Mouse (Mus musculus): ENCODE data around the gene Mvd.

The Mvd gene

GRCm38 (mm10) chr8:122428163-122428562 lies 15.1 kb downstream of the Mvd start:
- no peak for DNase-seq (ENCODE audit: low read depth, low spot score)

DNA sequence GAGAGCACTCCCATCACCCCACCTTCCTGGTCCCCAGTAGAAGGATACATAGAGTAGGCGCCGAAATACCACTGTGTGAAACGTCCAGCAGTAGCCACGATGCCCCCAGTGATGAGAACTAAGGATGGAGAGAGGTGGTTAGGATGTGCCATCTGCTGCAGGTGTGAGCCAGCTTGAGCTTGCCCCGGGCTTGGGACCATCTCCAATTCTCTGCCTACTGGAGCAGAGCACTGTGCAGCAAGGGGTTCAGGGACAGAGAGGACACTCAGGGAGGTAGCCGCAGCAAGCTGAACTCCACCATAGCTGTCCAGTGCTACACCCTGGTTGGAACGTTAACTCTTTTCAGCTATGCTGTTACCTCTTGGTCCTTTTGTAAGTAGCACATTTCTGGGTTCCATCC lies 15.6 kb downstream of the Mvd start:
- DNase-seq (ENCODE audit: low read depth, low spot score) = no peak

GRCm38 (mm10) chr8:122426145-122426544 lies 17.1 kb downstream of the Mvd start:
- no peak for DNase-seq (ENCODE audit: low read depth, low spot score)

DNA sequence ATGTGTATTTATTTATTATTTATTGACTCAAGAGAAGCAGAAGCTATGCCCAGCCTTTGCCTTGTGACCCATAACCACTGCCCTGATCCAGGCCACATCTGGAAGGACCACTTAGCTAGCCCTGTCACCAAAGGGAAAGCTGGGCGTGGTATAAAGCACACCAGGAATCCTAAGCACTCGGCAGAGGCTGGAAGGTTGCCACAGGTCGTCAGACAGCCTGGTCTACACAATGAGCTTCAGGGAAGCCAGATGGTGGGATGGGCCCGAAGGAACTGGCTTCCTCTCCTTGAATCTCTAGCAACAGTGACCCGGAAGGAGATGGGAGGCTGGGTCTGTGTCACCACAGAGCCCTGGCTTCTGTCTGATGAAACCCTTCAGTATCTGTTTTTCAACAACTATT lies 19.6 kb downstream of the Mvd start:
- DNase-seq (ENCODE audit: low read depth, low spot score) = peak; percentile 77

- DNase-seq (ENCODE audit: low read depth, low spot score) = no peak
Observed at GRCm38 (mm10) chr8:122423217-122423616, 20.0 kb downstream of the Mvd start.

GRCm38 (mm10) chr8:122421376-122422070 lies 21.7 kb downstream of the Mvd start, which contains the start of gene Il17c:
Gene Il17c, plus strand, starts transcription at chr8:122422020.
- DNase-seq (ENCODE audit: low read depth, low spot score) = no peak

- no peak for DNase-seq (ENCODE audit: low read depth, low spot score)
Observed at GRCm38 (mm10) chr8:122419881-122420555, 23.2 kb downstream of the Mvd start.

- DNase-seq (ENCODE audit: low read depth, low spot score) = no peak
Observed at GRCm38 (mm10) chr8:122415554-122415953, 27.7 kb downstream of the Mvd start.

DNA sequence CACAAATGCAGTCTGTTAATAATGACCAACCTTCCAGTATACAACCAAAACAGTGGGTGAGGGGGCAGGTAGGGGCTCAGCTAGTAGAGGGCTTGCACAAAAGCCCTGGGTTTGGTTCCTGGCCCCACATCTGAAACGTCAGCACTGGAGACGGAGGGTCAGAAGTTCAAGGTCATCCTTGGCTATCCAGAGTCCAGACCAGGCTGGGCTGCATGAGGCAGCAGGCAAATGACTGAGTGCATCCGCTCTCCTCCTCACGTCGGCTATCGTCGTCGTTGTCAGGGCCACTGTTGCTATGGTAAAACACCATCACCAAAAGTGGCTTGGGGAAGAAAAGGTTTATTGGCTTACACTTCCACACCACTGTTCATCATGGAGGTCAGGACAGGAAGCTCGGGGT lies 28.9 kb downstream of the Mvd start:
- DNase-seq (ENCODE audit: low read depth, low spot score) = peak; percentile 77

GRCm38 (mm10) chr8:122407678-122408077 lies 35.5 kb downstream of the Mvd start:
- DNase-seq (ENCODE audit: low read depth, low spot score) = no peak

GRCm38 (mm10) chr8:122405146-122405805 lies 37.9 kb downstream of the Mvd start:
- DNase-seq (ENCODE audit: low read depth, low spot score) = no peak

DNA sequence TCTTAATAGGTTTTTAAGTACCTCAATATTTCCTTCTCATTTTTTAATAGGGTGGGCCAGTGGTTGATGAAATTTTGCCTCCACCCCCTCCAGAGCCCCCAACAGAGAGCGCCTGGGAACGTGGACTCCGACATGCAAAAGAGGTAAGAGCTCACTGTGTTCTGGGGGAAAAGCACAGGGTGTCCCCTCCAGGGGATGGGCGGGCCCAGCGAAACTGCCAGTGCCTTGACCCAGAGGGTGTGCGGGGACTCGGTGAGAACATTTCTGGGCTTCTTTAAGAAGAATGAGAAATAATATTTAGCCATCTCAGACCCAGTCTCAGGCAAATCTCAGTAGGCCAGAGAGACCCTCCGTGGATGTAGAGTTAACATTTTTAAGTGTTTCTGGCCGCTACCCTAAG lies 45.0 kb downstream of the Mvd start:
- DNase-seq (ENCODE audit: low read depth, low spot score) = no peak

- no peak for DNase-seq (ENCODE audit: low read depth, low spot score)
Observed at GRCm38 (mm10) chr8:122395291-122395690, 47.9 kb downstream of the Mvd start.

DNA sequence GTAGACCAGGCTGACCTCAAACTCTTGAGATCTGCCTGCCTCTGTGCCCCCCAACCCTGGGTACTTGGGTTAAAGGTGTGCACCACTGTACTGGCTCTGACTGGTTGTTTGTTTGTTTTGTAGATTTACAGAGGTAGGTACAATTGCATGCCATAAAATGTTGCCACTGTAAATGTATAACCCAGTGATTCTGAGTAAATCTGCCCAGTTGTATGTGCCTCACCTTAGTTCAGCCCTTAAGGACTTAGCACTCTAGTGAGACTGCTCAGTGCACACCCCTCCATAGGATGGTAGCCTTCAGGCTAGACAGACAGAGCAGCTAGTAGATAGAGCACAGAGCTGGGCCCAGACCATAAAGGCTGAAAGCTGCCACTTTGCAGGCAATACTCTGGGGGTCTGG lies 49.5 kb downstream of the Mvd start:
- DNase-seq (ENCODE audit: low read depth, low spot score) = no peak

DNA sequence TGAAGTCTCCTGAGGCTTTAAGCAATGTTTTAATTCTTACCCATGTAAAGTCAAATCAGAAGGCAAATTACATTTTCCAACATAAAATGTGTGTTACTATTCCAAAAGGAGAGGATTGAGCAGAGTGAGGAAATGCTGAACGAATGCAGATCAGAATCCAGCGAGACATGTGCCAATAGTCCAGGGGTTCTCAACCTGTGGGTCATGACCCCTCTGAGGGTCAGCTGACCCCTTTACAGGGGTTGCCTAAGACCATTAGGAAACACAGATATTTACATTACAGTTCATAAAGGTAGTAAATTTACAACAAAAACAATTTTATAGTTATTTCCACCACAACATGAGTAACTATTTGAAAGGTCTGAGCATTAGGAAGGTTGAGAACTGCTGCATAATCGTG lies 52.5 kb downstream of the Mvd start:
- DNase-seq (ENCODE audit: low read depth, low spot score) = no peak

GRCm38 (mm10) chr8:122389357-122389756 lies 53.9 kb downstream of the Mvd start:
- peak; percentile 55 for DNase-seq (ENCODE audit: low read depth, low spot score)

Measured in R1 (cell line).